In the genomic region with DNA sequence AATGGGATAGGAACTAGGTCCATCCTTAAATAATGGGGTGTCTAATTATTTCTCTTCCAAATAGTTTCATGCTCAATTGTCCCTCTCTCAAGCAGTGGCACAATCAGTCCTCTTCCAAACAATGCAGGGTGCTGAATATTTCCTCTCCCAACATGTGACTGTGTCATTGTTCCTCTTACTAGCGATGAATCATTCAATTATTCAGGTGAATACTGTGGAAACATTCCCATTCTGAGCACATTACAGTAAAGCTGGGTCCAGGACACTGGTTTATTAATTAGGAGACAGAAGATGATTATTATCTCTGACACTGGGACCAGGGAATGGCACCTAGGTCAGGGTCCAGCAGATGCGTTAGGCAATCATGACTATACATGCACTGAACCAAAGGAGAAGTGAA, we compare ENCODE assay signal across 35 mouse cellular contexts.
"Had no signal": no experiment of that assay in that cellular context is flagged by ENCODE, and none has a peak within 500 bp of the region (broad histone marks: within the 10 kb centered on the region; RNA-seq: fewer than 3 reads in every experiment).

No protein-coding gene starts in this region.

- H3K27ac ChIP-seq: heart, embryonic 10.5 days; heart, embryonic 13.5 days; heart, embryonic 15.5 days; hindbrain, embryonic 10.5 days; hindbrain, embryonic 12.5 days; hindbrain, embryonic 13.5 days; hindbrain, embryonic 14.5 days; hindbrain, embryonic 15.5 days; hindbrain, postnatal 0 days; intestine, embryonic 15.5 days; kidney, embryonic 15.5 days; kidney, postnatal 0 days; layer of hippocampus, adult 2 months; left cerebral cortex, adult 2 months had no signal

- H3K4me2 ChIP-seq: heart, embryonic 11.5 days; heart, embryonic 12.5 days; heart, embryonic 13.5 days; heart, embryonic 15.5 days; hindbrain, embryonic 12.5 days; hindbrain, embryonic 13.5 days; hindbrain, embryonic 14.5 days; hindbrain, embryonic 15.5 days; intestine, embryonic 15.5 days; kidney, embryonic 15.5 days had no signal

- H3K27me3 ChIP-seq: heart, embryonic 12.5 days; heart, embryonic 13.5 days; heart, embryonic 15.5 days; hindbrain, embryonic 12.5 days; hindbrain, embryonic 13.5 days; hindbrain, embryonic 15.5 days; intestine, embryonic 15.5 days; kidney, embryonic 15.5 days had no signal

- H3K4me1 ChIP-seq: heart, embryonic 10.5 days; heart, embryonic 12.5 days; heart, embryonic 13.5 days; heart, embryonic 15.5 days; hindbrain, embryonic 10.5 days; hindbrain, embryonic 12.5 days; hindbrain, embryonic 13.5 days; hindbrain, embryonic 15.5 days; intestine, embryonic 15.5 days; kidney, embryonic 15.5 days had no signal

- DNase-seq: heart, postnatal 10 days; heart, postnatal 14 days; heart, postnatal 36 days; heart, postnatal 4 days; kidney, adult 11 months; kidney, adult 18-20 months; kidney, adult 2 months; kidney, adult 8-10 months; kidney, postnatal 10 days; kidney, postnatal 14 days; kidney, postnatal 25 days; kidney, postnatal 36 days; kidney, postnatal 4 days; layer of hippocampus, adult 9-11 months; layer of hippocampus, postnatal 36 days had no signal

- H3K36me3 ChIP-seq: heart, embryonic 10.5 days; heart, embryonic 12.5 days; heart, embryonic 13.5 days; heart, embryonic 15.5 days; hindbrain, embryonic 10.5 days; hindbrain, embryonic 12.5 days; hindbrain, embryonic 13.5 days; hindbrain, embryonic 15.5 days; intestine, embryonic 15.5 days; kidney, embryonic 15.5 days had no signal

- H3K9me3 ChIP-seq: heart, embryonic 10.5 days; heart, embryonic 12.5 days; heart, embryonic 13.5 days; heart, embryonic 15.5 days; hindbrain, embryonic 10.5 days; hindbrain, embryonic 12.5 days; hindbrain, embryonic 13.5 days; hindbrain, embryonic 15.5 days; intestine, embryonic 15.5 days; kidney, embryonic 15.5 days had no signal

- H3K9ac ChIP-seq: heart, embryonic 12.5 days; heart, embryonic 13.5 days; heart, embryonic 15.5 days; hindbrain, embryonic 12.5 days; hindbrain, embryonic 13.5 days; hindbrain, embryonic 14.5 days; hindbrain, embryonic 15.5 days; intestine, embryonic 15.5 days; kidney, embryonic 15.5 days had no signal

- H3K4me3 ChIP-seq: heart, embryonic 10.5 days; heart, embryonic 12.5 days; heart, embryonic 13.5 days; heart, embryonic 15.5 days; hindbrain, embryonic 10.5 days; hindbrain, embryonic 12.5 days; hindbrain, embryonic 13.5 days; hindbrain, embryonic 15.5 days; intestine, embryonic 15.5 days; kidney, embryonic 15.5 days; layer of hippocampus, adult 2 months; left cerebral cortex, adult 2 months had no signal

- ATAC-seq: hindbrain, embryonic 16.5 days; hindbrain, postnatal 0 days; inflammation-experienced regulatory T-cells, adult 6 months; intestine, embryonic 15.5 days; intestine, embryonic 16.5 days; intestine, postnatal 0 days had no signal
